In the genomic region with DNA sequence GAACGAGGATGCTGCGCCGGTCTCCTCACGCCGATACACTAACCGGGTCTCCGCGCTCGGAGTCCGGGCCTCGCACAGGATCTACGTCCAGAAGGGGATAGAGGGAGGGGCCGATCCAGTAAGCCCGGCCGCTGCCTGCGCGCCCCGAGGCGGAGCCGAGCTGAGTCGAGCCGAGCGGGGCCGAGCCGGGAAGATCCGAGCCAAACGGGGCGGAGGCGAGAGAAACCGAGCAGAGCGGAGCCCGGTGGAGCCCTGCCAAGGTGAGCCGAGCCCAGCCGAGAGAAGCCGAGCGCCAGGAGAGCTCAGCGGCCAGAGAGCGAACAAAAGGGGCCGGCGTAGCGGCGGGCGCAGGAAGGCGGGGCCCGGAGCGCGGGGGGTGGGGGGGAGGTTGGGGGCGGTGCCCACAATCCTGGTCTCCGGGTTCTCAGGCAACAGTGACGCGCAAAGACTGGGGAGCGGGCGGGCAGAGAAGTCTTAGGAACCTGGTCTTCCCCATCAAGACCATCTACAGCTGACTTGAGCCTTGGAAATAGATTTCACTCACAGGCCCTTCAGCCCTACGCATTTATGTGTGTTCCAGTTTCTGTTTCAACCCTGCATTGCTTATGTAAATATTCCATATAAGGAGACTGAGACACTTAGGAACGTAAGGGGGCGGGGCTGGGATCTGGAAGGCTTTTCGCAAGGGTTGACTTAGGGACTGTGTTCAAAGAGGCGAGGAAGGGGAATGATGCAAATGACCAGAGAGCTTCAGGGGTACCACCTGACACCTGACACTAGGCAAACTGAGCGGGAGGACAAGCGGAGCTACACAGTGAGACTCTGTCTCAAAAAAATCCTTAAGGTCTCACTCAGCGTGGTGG, we compare ENCODE assay signal across 8 mouse cellular contexts. TPM values are rescaled to one million over a fixed set of nuclear protein-coding genes. Genes with fewer than 3 reads are reported as not detected.
DNase-seq lines count a peak whose midpoint lies in the region; ATAC-seq and TF ChIP-seq lines count a peak whose summit lies in the region.

A gene (minus strand): TSS at position 325 of the 863 bp plus-strand sequence.

- no peak for TF ChIP-seq CTCF in Patski (IDR thresholded peaks at IDR 0.05)

- DNase-seq in Patski (ENCODE audit: low read depth, low spot score), result peak; percentile 91
- DNase-seq in cerebellum, postnatal 36 days, result peak; percentile 99 to 100
- DNase-seq in frontal cortex, postnatal 36 days (ENCODE audit: low spot score in 2 of 2), result peak; percentile 97 to 99
- peak; percentile 94 for DNase-seq in left cerebral cortex, adult 11 months (ENCODE audit: low spot score)
- peak; percentile 99 for DNase-seq in lung, postnatal 4 days
- DNase-seq in retina, postnatal 7 days (ENCODE audit: low read depth, low spot score), result peak; percentile 95
- peak; percentile 97 for DNase-seq in urinary bladder, adult 2 months (ENCODE audit: low spot score)

- in situ Hi-C loops in Patski (cut with MboI; ENCODE audit: low pct_unique_long_range_greater_than_20kb), result no loop called here

- H3K4me3 ChIP-seq in hindbrain, embryonic 15.5 days, result peak within 1 kb of the TSS; percentile 96

- POLR2A ChIA-PET in Patski (lab: Charles Lee), result interaction anchor here (0.7 to 1.5 kb wide), 3 partner anchors 13 to 42 kb away, joined by 3 to 7 read pairs (median 3); no protein-coding TSS in a partner anchor

- H3K9me3 ChIP-seq in hindbrain, embryonic 15.5 days, result no peaks in the 10 kb centered on the region

- under 1% methylated on average over 58 of the region's 61 CpGs for WGBS in hindbrain, embryonic 15.5 days

- ATAC-seq in Patski, result peak; percentile 92
- ATAC-seq in hindbrain, embryonic 15.5 days (ENCODE audit: low FRiP score, low read depth), result peak; percentile 92

- peaks cover 57% of the 10 kb centered on the region for H3K4me1 ChIP-seq in hindbrain, embryonic 15.5 days (replicated peaks)

- H3K9ac ChIP-seq in hindbrain, embryonic 15.5 days, result peak within 1 kb of the TSS; percentile 99

- peak within 1 kb of the TSS; percentile 99 for H3K27ac ChIP-seq in hindbrain, embryonic 15.5 days (replicated peaks)

- no peaks in the 10 kb centered on the region for H3K27me3 ChIP-seq in Patski
- no peaks in the 10 kb centered on the region for H3K27me3 ChIP-seq in hindbrain, embryonic 15.5 days

- H3K36me3 ChIP-seq in hindbrain, embryonic 15.5 days, result no peaks in the 10 kb centered on the region

- peak within 1 kb of the TSS; percentile 93 for H3K4me2 ChIP-seq in hindbrain, embryonic 15.5 days

- CTCF ChIA-PET in Patski (lab: Charles Lee), result interaction anchor here (0.9 to 3.6 kb wide), 8 partner anchors 12 to 61 kb away, joined by 3 to 15 read pairs (median 4); a partner anchor contains a TSS

RNA-seq across cellular contexts. Expression of the gene that starts here (rescaled TPM):
- 33.8 TPM for polyA plus RNA-seq in Patski (2021)
- polyA plus RNA-seq in hindbrain, embryonic 15.5 days (2015; fragmentation: Nextera tagmentation; extraction: Ambion mirVana), result 13.8 and 14.9 TPM in 2 replicates
- polyA plus RNA-seq in urinary bladder, adult 2 months (2012; rRNA removed), result 11.1 and 15.6 TPM in 2 replicates

Comparison
In these comparisons a context has a peak if more than half of its experiments do, and no peak if none do; other contexts are left out.
1. Peak in every context shown above with its lines: DNase-seq, ATAC-seq, H3K4me3 ChIP-seq and H3K27ac ChIP-seq.